Mouse (Mus musculus): ENCODE measurements at regions not wholly inside any gene's neighbourhood (a gene's known extent, or its start where the extent isn't known, plus 50 kb on each side); places are given as distances from the start of the nearest gene placed in this dataset.
A peak's percentile ranks its signal among the peaks of the same experiment; 100 is the strongest.

- no peak for DNase-seq (ENCODE audit: extremely low spot score in 1 of 2, low spot score in 1 of 2)
These were observed 86.3 kb downstream of the Hhipl2 start for GRCm38 (mm10) chr1:183504103-183504841.

- no peak for DNase-seq (ENCODE audit: extremely low spot score in 1 of 2, low spot score in 1 of 2)
These were observed 89.9 kb downstream of the Hhipl2 start for GRCm38 (mm10) chr1:183507893-183508292.

- DNase-seq (ENCODE audit: extremely low spot score in 1 of 2, low spot score in 1 of 2), result no peak
These were observed 92.7 kb downstream of the Hhipl2 start for GRCm38 (mm10) chr1:183510759-183511158.

- DNase-seq (ENCODE audit: extremely low spot score in 1 of 2, low spot score in 1 of 2), result no peak
These were observed 95.9 kb downstream of the Hhipl2 start for GRCm38 (mm10) chr1:183513876-183514275.

DNA sequence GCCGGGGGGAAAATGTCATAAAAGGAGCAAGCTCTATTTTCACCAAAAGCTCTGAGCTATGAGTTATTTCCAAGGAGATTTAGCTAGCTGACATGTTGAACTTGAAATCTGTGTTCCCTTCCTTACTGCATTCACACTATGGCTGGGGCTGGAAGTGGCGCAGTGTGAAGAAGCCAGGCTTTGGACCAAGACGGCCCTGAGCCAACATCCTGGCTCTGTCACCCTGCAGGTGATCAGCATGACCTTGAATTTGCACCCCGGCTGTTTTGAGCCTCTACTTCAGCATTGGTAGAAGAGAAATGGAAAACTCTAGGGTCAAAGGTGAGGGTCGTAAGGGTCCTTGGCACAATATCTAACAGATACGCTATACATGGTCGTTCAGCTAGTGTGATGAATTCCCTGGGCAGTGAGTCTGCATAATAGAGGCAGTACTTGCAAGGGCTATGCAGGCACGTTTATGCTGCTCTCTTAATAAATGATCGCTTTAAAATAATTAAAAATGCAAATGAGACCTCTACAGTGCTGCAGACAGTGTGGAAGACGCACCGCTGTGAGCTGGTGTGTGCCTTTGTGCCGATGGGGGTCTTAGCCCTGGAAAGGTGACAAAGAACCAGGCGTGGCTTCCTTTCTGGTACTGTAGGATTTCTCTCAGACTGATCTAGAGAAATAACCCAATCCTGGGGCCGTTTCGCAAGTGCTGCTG is 96.4 kb downstream of the Hhipl2 start:
- no peak for DNase-seq (ENCODE audit: extremely low spot score in 1 of 2, low spot score in 1 of 2)

DNA sequence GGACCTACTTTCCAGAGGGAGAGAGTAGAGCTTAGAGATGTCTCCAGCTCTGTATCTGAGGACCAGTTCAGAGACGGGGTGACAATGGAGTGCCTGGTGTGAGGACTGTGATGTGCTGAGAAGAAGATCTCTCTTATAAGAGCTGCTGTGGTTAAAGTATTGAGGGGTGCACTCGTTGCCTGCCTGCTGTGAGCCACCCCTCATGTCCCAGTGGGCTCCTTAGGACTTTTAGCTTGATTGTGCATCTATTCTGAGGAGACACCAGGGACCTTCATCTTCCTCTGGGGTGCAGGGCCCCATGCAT is 96.9 kb downstream of the Hhipl2 start:
- DNase-seq (ENCODE audit: extremely low spot score in 1 of 2, low spot score in 1 of 2), result no peak

DNA sequence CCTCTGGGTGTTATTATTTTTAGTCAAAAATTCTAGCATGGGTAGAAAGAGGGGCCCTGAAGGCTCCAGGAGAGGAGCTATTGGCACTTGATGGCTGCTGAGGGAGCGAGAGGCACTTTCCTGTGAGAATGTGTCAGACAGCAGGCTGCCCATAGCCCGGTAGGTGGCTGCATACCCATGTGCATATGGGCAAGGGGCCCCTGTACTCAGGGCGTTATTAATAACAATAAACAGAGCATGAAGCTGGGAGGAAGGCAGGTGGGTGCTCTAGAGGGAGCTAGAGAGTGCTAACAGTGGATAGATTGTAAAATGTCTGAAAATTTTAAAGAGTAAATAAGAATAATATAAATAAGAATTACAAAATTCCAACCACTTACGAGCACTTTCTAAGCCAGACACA is 98.2 kb downstream of the Hhipl2 start:
- no peak for DNase-seq (ENCODE audit: extremely low spot score in 1 of 2, low spot score in 1 of 2)

DNA sequence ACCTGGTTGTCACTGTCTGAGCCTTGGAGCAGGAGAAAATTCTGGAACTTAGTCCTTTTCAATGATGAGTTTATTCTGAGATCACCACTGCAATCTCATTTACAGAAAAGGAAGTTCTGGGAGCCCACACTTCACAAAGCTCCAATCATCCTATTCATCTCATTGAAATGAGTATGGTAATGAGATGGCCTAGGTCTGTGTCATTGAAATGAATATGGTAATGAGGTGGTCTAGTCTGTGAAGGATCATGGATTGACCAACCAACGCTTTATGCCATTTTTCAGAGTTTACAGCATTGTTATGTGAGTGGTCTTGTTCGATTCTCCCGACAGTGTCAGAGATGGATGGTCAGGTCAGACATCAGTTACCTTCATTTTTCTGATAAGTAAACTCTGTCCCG is 99.2 kb downstream of the Hhipl2 start:
- DNase-seq (ENCODE audit: extremely low spot score in 1 of 2, low spot score in 1 of 2), result no peak

GRCm38 (mm10) chr1:183521569-183521968 is 103.6 kb downstream of the Hhipl2 start:
- no peak for DNase-seq (ENCODE audit: extremely low spot score in 1 of 2, low spot score in 1 of 2)

- no peak for DNase-seq (ENCODE audit: extremely low spot score in 1 of 2, low spot score in 1 of 2)
These were observed 115.4 kb downstream of the Hhipl2 start for GRCm38 (mm10) chr1:183533386-183533785.

DNA sequence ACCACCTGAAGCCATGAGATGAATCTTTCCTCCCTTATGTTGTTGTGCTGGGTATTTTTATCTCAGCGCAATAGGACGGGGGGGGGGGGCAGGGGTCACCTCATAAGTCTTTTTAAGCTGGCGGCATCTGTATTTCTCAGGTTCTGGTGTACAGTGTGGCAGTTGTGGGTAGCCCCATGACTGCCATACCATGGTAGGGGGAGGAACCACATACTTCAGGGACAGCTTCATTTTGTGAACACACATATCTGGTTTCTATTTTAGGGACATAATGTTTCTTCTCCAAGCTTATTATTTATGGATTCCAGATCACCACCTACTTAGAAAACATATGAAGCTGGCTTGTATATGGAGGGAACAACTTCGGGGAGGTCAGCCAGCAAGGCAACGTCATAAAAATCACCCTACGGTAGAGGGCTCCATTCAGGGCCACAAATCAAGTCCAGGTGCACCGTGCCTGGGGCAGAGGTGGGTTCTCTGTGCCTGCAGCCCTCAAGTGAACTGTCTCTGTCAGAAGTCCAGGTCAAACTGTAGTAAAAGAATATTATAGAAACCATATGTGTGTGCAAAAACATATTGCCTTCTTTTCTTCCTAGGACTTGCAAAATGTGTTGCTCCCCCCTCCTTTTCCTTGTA is 130.9 kb downstream of the Hhipl2 start:
- DNase-seq (ENCODE audit: extremely low spot score in 1 of 2, low spot score in 1 of 2), result no peak

DNA sequence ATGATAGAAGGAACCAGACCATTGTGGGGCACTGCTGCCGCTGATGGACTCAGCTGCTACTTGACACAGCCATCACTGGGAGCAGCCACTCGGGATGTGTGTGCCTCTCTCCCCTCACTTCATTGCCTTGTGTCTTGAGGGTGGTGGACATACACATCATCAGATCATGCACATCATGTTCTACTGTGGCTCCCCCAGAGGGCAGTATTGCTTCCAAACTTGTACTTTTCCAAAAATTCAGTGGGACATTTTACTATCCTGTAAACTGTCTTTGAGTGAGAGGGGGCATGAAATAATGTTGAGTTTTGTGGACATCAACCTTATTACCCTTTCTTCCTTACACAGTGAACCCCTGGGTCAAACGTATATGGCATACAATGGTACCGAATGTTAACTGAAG is 134.6 kb downstream of the Hhipl2 start:
- no peak for DNase-seq (ENCODE audit: extremely low spot score in 1 of 2, low spot score in 1 of 2)

GRCm38 (mm10) chr1:183553219-183553618 is 135.2 kb downstream of the Hhipl2 start:
- no peak for DNase-seq (ENCODE audit: extremely low spot score in 1 of 2, low spot score in 1 of 2)

GRCm38 (mm10) chr1:183562853-183563252 is 144.8 kb downstream of the Hhipl2 start:
- no peak for DNase-seq (ENCODE audit: extremely low spot score in 1 of 2, low spot score in 1 of 2)

GRCm38 (mm10) chr1:183573621-183574585 is 155.9 kb downstream of the Hhipl2 start:
- peak in 1 of 2 experiments; percentile 22 for DNase-seq (ENCODE audit: extremely low spot score in 1 of 2, low spot score in 1 of 2)

- no peak for DNase-seq (ENCODE audit: extremely low spot score in 1 of 2, low spot score in 1 of 2)
These were observed 166.8 kb downstream of the Hhipl2 start for GRCm38 (mm10) chr1:183584861-183585260.

DNA sequence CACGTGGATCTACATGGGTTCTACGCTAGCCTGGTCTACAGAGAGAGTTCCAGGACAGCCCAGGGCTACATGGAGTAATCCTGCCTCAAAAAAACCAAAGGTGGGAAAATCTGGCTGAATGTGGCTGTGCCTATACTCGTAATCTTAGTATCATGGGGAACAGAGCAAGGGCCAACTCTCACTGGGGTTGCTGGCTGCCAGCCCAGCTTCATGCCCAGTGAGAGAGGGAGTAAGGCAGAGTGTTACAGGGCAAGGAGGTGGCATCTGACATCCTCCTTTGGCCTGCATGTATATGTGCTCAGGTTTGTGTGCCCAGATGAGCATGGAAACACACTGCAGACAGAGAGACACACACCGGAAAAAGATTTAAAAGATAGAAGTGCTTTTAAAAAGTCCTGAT is 168.4 kb downstream of the Hhipl2 start:
- DNase-seq (ENCODE audit: extremely low spot score in 1 of 2, low spot score in 1 of 2), result no peak

GRCm38 (mm10) chr1:183595306-183595705 is 177.3 kb downstream of the Hhipl2 start:
- no peak for DNase-seq (ENCODE audit: extremely low spot score in 1 of 2, low spot score in 1 of 2)

- DNase-seq (ENCODE audit: extremely low spot score in 1 of 2, low spot score in 1 of 2), result no peak
These were observed 182.5 kb downstream of the Hhipl2 start for GRCm38 (mm10) chr1:183600466-183600865.

DNA sequence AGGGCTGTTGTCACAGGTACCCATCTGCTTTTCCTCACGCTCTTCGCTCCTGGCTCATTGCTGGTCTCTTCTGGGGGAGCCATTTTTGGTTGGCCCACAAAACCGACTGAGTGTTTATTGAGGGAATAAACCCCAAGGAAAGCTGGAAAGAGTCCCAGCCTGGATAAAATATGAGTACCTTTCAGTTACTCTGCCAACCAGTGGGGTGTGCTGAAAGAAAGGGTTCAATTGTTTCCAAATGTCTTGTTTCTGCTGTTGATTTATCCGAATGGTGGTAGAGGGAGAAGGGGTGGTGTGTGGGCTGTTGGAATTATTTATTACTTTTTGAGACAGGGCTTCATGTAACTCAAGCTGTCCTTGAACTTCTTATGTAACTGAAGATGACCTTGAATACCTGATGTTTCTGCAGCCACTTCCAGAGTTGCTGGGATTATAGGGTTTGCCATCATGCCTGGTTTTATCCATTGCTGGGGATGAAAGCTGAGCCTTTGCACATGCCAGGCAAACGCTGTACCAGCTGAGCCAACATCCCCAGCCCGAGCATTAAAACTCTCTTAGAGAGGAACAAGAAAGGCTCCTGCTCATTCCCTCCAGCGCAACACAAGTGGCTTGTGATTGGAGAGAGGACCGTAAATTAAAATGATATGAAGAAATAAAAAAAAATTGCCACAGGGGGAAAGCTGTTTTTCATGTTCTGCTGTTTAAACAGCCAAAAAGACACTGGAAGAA is 194.1 kb downstream of the Hhipl2 start:
- no peak for DNase-seq (ENCODE audit: extremely low spot score in 1 of 2, low spot score in 1 of 2)

Measured in frontal cortex, adult 2 months (tissue).